Mouse (Mus musculus): ENCODE results near the gene Ppp3ca.

Gene Ppp3ca

GRCm38 (mm10) chr3:136813886-136814285 is 144.0 kb downstream of the Ppp3ca start:
- no peak for DNase-seq (ENCODE audit: low read depth)

- DNase-seq (ENCODE audit: low read depth) = peak; percentile 25
Measured at GRCm38 (mm10) chr3:136814916-136815315, 145.0 kb downstream of the Ppp3ca start.

- no peak for DNase-seq (ENCODE audit: low read depth)
Measured at GRCm38 (mm10) chr3:136816319-136816718, 146.4 kb downstream of the Ppp3ca start.

- no peak for DNase-seq (ENCODE audit: low read depth)
Measured at GRCm38 (mm10) chr3:136818997-136819396, 149.1 kb downstream of the Ppp3ca start.

GRCm38 (mm10) chr3:136821039-136821438 is 151.1 kb downstream of the Ppp3ca start:
- no peak for DNase-seq (ENCODE audit: low read depth)

- DNase-seq (ENCODE audit: low read depth) = no peak
Measured at GRCm38 (mm10) chr3:136821993-136822392, 152.1 kb downstream of the Ppp3ca start.

GRCm38 (mm10) chr3:136822431-136822830 is 152.5 kb downstream of the Ppp3ca start:
- DNase-seq (ENCODE audit: low read depth) = no peak

- no peak for DNase-seq (ENCODE audit: low read depth)
Measured at GRCm38 (mm10) chr3:136828451-136828850, 158.5 kb downstream of the Ppp3ca start.

GRCm38 (mm10) chr3:136829109-136829508 is 159.2 kb downstream of the Ppp3ca start:
- no peak for DNase-seq (ENCODE audit: low read depth)

- DNase-seq (ENCODE audit: low read depth) = peak; percentile 17
Measured at GRCm38 (mm10) chr3:136830687-136831220, 160.8 kb downstream of the Ppp3ca start.

GRCm38 (mm10) chr3:136833003-136833745 is 163.2 kb downstream of the Ppp3ca start:
- DNase-seq (ENCODE audit: low read depth) = no peak

GRCm38 (mm10) chr3:136833893-136834292 is 164.0 kb downstream of the Ppp3ca start:
- no peak for DNase-seq (ENCODE audit: low read depth)

GRCm38 (mm10) chr3:136835851-136836250 is 165.9 kb downstream of the Ppp3ca start:
- DNase-seq (ENCODE audit: low read depth) = no peak

GRCm38 (mm10) chr3:136836319-136837193 is 166.6 kb downstream of the Ppp3ca start:
- DNase-seq (ENCODE audit: low read depth) = no peak

- DNase-seq (ENCODE audit: low read depth) = peak; percentile 44
Measured at GRCm38 (mm10) chr3:136837589-136837988, 167.7 kb downstream of the Ppp3ca start.

GRCm38 (mm10) chr3:136841282-136841681 is 171.4 kb downstream of the Ppp3ca start:
- DNase-seq (ENCODE audit: low read depth) = no peak

GRCm38 (mm10) chr3:136842384-136842783 is 172.5 kb downstream of the Ppp3ca start:
- DNase-seq (ENCODE audit: low read depth) = no peak

- no peak for DNase-seq (ENCODE audit: low read depth)
Measured at GRCm38 (mm10) chr3:136843811-136844491, 174.0 kb downstream of the Ppp3ca start.

GRCm38 (mm10) chr3:136849035-136849434 is 179.1 kb downstream of the Ppp3ca start:
- no peak for DNase-seq (ENCODE audit: low read depth)

GRCm38 (mm10) chr3:136852921-136853320 is 183.0 kb downstream of the Ppp3ca start:
- no peak for DNase-seq (ENCODE audit: low read depth)

- DNase-seq (ENCODE audit: low read depth) = no peak
Measured at GRCm38 (mm10) chr3:136853596-136853995, 183.7 kb downstream of the Ppp3ca start.

GRCm38 (mm10) chr3:136855996-136856395 is 186.1 kb downstream of the Ppp3ca start:
- DNase-seq (ENCODE audit: low read depth) = peak; percentile 39

Measured in NIH3T3 (cell line).